Mouse (Mus musculus) ES-E14 (cell line): Measurements from ENCODE around the gene Cyp2w1. TPM values are rescaled to one million over a fixed set of nuclear protein-coding genes. Genes with fewer than 3 reads are reported as not detected.
A peak's percentile ranks its signal among the peaks of the same experiment; 100 is the strongest.

Experiments
- DNase-seq: peaks from one replicate; pipeline ENCODE4 v3.0.0-alpha.2; 2013; ENCODE audit warnings: low read depth, low spot score
- H3K27ac ChIP-seq: 2 replicates; pipeline ENCODE4 v1.5.1; 2012; ENCODE audit warnings: low read depth, mild to moderate bottlenecking, low read length, moderate library complexity, mixed read lengths; ENCODE audit not compliant: poor library complexity, insufficient read depth, severe bottlenecking
- H3K36me3 ChIP-seq: 2 replicates; pipeline ENCODE4 v1.6.1; 2012; ENCODE audit warnings: mild to moderate bottlenecking, low read length, moderate library complexity, mixed read lengths; ENCODE audit not compliant: control insufficient read depth, poor library complexity, insufficient read depth, severe bottlenecking
- H3K4me1 ChIP-seq, 2 experiments: fragments of 150-350 bp in 1 of 2; sonication (generic) in 1 of 2; 2 replicates each; pipeline ENCODE4 v1.6.1; 2012; ENCODE audit warnings: low read length in 2 of 2, mild to moderate bottlenecking in 1 of 2, mixed read lengths in 1 of 2; ENCODE audit not compliant: control insufficient read depth in 2 of 2, insufficient read depth in 2 of 2, poor library complexity in 1 of 2
- H3K4me3 ChIP-seq, 2 experiments: fragments of 150-350 bp in 1 of 2; sonication (generic) in 1 of 2; 2 replicates each; pipeline ENCODE4 v1.5.1; 2012; ENCODE audit warnings: low read length in 2 of 2, low read depth in 1 of 2, mild to moderate bottlenecking in 1 of 2, mixed read lengths in 1 of 2; ENCODE audit not compliant: insufficient read depth in 1 of 2, poor library complexity in 1 of 2, severe bottlenecking in 1 of 2
- H3K9ac ChIP-seq: 2 replicates; pipeline ENCODE4 v1.6.1; 2012; ENCODE audit warnings: low read depth, mild to moderate bottlenecking, low read length, mixed read lengths; ENCODE audit not compliant: poor library complexity, insufficient read depth, severe bottlenecking
- H3K9me3 ChIP-seq: fragments of 150-350 bp; sonication (generic); 2 replicates; pipeline ENCODE4 v1.6.1; 2012; ENCODE audit warnings: low read depth, mild to moderate bottlenecking, low read length; ENCODE audit not compliant: control insufficient read depth, insufficient read depth
- CHD2 ChIP-seq: IDR thresholded peaks from 2 replicates; pipeline ENCODE4 v1.6.1; 2014; ENCODE audit warnings: mild to moderate bottlenecking, low read depth, low read length, inconsistent platforms
- HCFC1 ChIP-seq: IDR thresholded peaks from 2 replicates; pipeline ENCODE4 v1.6.1; 2012; ENCODE audit warnings: low read length, inconsistent platforms, borderline replicate concordance; ENCODE audit not compliant: insufficient read depth
- MAFK ChIP-seq: IDR thresholded peaks from 2 replicates; pipeline ENCODE4 v1.6.1; 2014; ENCODE audit warnings: mild to moderate bottlenecking, low read depth, low read length, inconsistent platforms; ENCODE audit not compliant: insufficient read depth
- ZC3H11A ChIP-seq: IDR thresholded peaks from 2 replicates; pipeline ENCODE4 v1.6.1; 2012; ENCODE audit warnings: low read depth, mild to moderate bottlenecking, inconsistent platforms, low read length, borderline replicate concordance
- ZNF384 ChIP-seq: IDR thresholded peaks from 2 replicates; pipeline ENCODE4 v1.6.1; 2012; ENCODE audit warnings: low read depth, low read length, inconsistent platforms
- in situ Hi-C, 2 experiments: fragments of 600-800 bp; cut with MboI; formaldehyde crosslinking; loops; one replicate each; pipeline ENCODE4 v1.15.1; 2025; ENCODE audit warnings: low sequenced_read_pairs in 2 of 2, inconsistent platforms in 1 of 2; ENCODE audit not compliant: unreplicated experiment in 2 of 2
- total RNA-seq: library from RNA; depleted of rRNA; stranded (reverse); fragments of 300-350 nt; gene quantifications from 2 replicates; pipeline ENCODE4 v1.2.3, GENCODE M21; 2012

Cyp2w1 gene
- total RNA-seq, 1 experiment = not detected

- Histone ChIP-seq H3K4me1 (peaks cover 14 to 30% of the 10 kb centered on the region in 2 experiments; a peak in 3 of 4 replicates), H3K36me3 (no peaks in the 10 kb centered on the region; the same call in 1 of the 2 replicates), H3K9me3 (no peaks in the 10 kb centered on the region), H3K4me3 (peak overlapping the region; percentile 74 to 75), H3K9ac (no peak overlapping the region), H3K27ac (no peak overlapping the region)
- TF ChIP-seq MAFK = no peak
- no peak for TF ChIP-seq ZC3H11A
- no peak for TF ChIP-seq CHD2
- no peak for TF ChIP-seq ZNF384
- TF ChIP-seq HCFC1 = no peak; the same call in 1 of the 2 replicates
- no peak for DNase-seq
- in situ Hi-C loops = no loop called here
Observed at GRCm38 (mm10) chr5:139379771-139380384, 27.5 kb downstream of the Cyp2w1 start.

- in situ Hi-C loops = no loop called here
- no peaks in the 10 kb centered on the region for H3K9me3 ChIP-seq
- TF ChIP-seq ZNF384 (no peak), HCFC1 (no peak; the same call in 1 of the 2 replicates), ZC3H11A (no peak), CHD2 (no peak), MAFK (no peak)
- DNase-seq = peak; percentile 80
- peaks cover 2% of the 10 kb centered on the region; the same call in 1 of the 2 replicates for H3K36me3 ChIP-seq
- no peak overlapping the region; the same call in 1 of the 2 replicates for H3K27ac ChIP-seq
- H3K4me1 ChIP-seq = peaks cover 14 to 27% of the 10 kb centered on the region in 2 experiments; a peak in 3 of 4 replicates
- H3K4me3 ChIP-seq = peak overlapping the region; percentile 74 to 75
- H3K9ac ChIP-seq = peak overlapping the region; percentile 65
Observed at GRCm38 (mm10) chr5:139380385-139381248, 28.2 kb downstream of the Cyp2w1 start.

- H3K4me1 ChIP-seq = peaks cover 14 to 27% of the 10 kb centered on the region in 2 experiments; a peak in 3 of 4 replicates
- in situ Hi-C loops = no loop called here
- no peak for TF ChIP-seq CHD2
- TF ChIP-seq ZNF384 = peak; percentile 42; the same call in 1 of the 2 replicates
- no peak overlapping the region for H3K27ac ChIP-seq
- H3K9me3 ChIP-seq = no peaks in the 10 kb centered on the region
- H3K9ac ChIP-seq = no peak overlapping the region
- H3K36me3 ChIP-seq = peaks cover 2% of the 10 kb centered on the region; the same call in 1 of the 2 replicates
- no peak for DNase-seq
- H3K4me3 ChIP-seq = no peak overlapping the region
Observed at GRCm38 (mm10) chr5:139381586-139382513, 29.4 kb downstream of the Cyp2w1 start.

GRCm38 (mm10) chr5:139382760-139383159 is 30.3 kb downstream of the Cyp2w1 start:
- H3K36me3 ChIP-seq = peaks cover 2% of the 10 kb centered on the region; the same call in 1 of the 2 replicates
- peaks cover 14 to 25% of the 10 kb centered on the region in 2 experiments; a peak in 3 of 4 replicates for H3K4me1 ChIP-seq
- H3K4me3 ChIP-seq = no peak overlapping the region
- DNase-seq = no peak
- H3K9me3 ChIP-seq = no peaks in the 10 kb centered on the region
- no peak overlapping the region for H3K27ac ChIP-seq
- in situ Hi-C loops = no loop called here
- no peak overlapping the region; the same call in 1 of the 2 replicates for H3K9ac ChIP-seq
- TF ChIP-seq ZC3H11A = no peak
- TF ChIP-seq ZNF384 = no peak
